Mouse (Mus musculus): ENCODE measurements at regions not wholly inside any gene's neighbourhood (a gene's known extent, or its start where the extent isn't known, plus 50 kb on each side); places are given as distances from the start of the nearest gene placed in this dataset.

DNA sequence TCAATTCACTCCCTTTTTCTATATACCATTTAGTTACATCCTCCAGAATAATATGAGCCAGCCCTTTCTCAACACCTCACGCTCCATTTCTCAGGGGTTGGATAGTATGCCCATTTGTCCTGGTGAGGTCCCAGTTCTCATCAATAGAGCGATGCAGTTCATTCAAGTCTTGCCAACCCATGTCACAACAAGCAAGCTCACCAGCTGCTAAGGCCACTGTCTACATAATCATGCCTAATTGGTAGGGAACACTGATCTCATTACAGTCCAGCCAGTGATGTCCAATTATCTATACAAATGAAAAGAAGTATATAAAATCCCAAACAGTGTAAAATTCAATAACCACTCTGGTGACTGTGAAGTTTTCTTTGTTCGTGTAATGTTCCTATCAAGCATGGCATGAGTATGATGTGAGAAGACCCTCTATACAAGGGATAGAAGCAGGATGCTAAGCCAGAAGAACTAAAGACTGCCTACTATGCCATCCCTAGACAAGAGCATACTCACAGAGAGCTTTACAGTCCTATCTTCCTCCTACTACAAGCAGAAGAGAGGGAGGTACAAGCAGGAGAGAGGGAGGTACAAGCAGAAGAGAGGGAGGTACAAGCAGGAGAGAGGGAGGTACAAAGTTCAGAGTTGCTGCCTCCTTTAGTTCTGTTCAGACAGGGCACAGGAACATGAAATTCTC, 269.6 kb upstream of the Lmcd1 start:
- TF ChIP-seq CTCF (IDR thresholded peaks at IDR 0.05), result no peak
- no peak for TF ChIP-seq EP300 (IDR thresholded peaks at IDR 0.05)
